Mouse (Mus musculus) bone marrow, adult 2 months (tissue): ENCODE data around the gene Dnajc11. TPM values are rescaled to one million over a fixed set of nuclear protein-coding genes. Genes with fewer than 3 reads are reported as not detected.

Experiments
- H3K27ac ChIP-seq: fragments of 200-500 bp; 2 replicates; pipeline ENCODE4 v1.5.1; 2012; ENCODE audit warnings: low read depth, mild to moderate bottlenecking, control low read depth, inconsistent platforms, low read length; ENCODE audit not compliant: control insufficient read depth, poor library complexity, insufficient read depth
- H3K4me1 ChIP-seq: fragments of 200-500 bp; 2 replicates; pipeline ENCODE4 v1.6.1; 2011; ENCODE audit warnings: low read length; ENCODE audit not compliant: control insufficient read depth, insufficient read depth
- H3K4me3 ChIP-seq: fragments of 200-500 bp; replicated peaks from 2 replicates; pipeline ENCODE3; 2011; ENCODE audit warnings: mild to moderate bottlenecking, low read depth, low read length, control low read depth; ENCODE audit not compliant: control insufficient read depth
- CTCF ChIP-seq: fragments of 200-500 bp; IDR thresholded peaks from 2 replicates; pipeline ENCODE4 v1.5.1; 2011; ENCODE audit warnings: low read length, control low read depth; ENCODE audit not compliant: control insufficient read depth, insufficient read depth
- POLR2A ChIP-seq: fragments of 200-500 bp; IDR thresholded peaks from 2 replicates; pipeline ENCODE4 v1.6.1; 2011; ENCODE audit warnings: low read depth, mild to moderate bottlenecking, control low read depth, low read length, borderline replicate concordance; ENCODE audit not compliant: control insufficient read depth
- WGBS: fragments of 180-500 bp; shearing (Covaris S2); methylation state at CpG from one replicate; pipeline ENCODE4 v1.1.7; 2018; 5-methylcytosine and 5-hydroxymethylcytosine counted together
- polyA plus RNA-seq: library from polyadenylated mRNA; stranded (reverse); fragments of >200 nt; gene quantifications from 2 replicates; pipeline ENCODE4 v1.2.4, GENCODE M21; 2011; ENCODE audit warnings: low replicate concordance; ENCODE audit not compliant: missing spikeins, insufficient read depth, insufficient read length

Dnajc11 gene
- polyA plus RNA-seq, 1 experiment = 79.8 TPM

DNA sequence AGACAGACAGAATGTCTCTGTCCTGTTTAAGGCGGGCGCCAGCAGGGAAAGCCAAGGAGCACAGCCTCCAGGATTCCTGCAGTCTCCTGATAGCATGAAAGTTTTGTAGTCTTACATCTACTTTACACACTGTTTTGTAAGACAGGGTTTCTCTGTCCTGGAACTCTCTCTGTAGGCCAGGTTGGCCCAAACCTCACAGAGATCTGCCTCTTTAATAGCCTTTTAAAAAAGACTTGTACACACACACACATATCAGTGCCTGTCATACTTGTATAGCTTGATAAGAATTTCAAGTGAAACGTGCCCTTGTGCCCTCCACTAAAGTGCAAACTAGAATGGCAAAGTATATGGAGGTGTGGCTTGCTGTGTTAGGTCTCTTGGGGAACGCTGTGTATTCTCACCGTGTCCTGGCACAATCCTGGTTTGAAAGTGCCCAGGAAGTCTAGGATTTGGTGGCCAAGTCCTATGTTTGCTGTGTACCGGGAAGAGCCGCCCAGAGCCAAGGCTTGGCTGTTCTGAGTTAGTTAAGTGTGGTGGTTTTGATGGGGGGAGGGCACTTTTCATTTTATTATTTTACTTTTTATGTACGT lies 77.8 kb downstream of the Dnajc11 start:
- 66% methylated on average over 8 of the region's 8 CpGs for WGBS
- Histone ChIP-seq H3K27ac (no peak overlapping the region), H3K4me3 (no peak overlapping the region), H3K4me1 (no peaks in the 10 kb centered on the region)
- TF ChIP-seq POLR2A = no peak
- no peak for TF ChIP-seq CTCF

DNA sequence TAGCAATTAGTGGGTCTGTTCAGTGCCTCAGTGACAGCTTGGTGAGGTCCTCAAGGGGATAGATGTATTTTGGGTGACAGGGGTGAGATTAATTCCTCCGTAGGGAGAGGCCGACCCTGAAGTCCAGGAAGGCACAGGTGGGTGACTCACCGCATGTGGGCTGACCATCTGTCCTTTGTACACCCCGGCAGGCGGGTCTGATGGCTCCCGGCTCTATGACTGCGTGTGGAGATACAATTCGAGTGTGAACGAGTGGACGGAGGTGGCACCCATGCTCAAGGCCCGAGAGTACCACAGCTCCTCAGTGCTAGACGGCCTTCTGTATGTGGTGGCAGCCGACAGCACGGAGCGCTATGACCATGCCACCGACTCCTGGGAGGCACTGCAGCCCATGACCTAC lies 78.6 kb downstream of the Dnajc11 start:
- Histone ChIP-seq H3K4me1 (no peaks in the 10 kb centered on the region), H3K4me3 (no peak overlapping the region), H3K27ac (no peak overlapping the region)
- TF ChIP-seq CTCF (no peak), POLR2A (no peak; the same call in 1 of the 2 replicates)
- WGBS = 91% methylated on average over 16 of the region's 16 CpGs

DNA sequence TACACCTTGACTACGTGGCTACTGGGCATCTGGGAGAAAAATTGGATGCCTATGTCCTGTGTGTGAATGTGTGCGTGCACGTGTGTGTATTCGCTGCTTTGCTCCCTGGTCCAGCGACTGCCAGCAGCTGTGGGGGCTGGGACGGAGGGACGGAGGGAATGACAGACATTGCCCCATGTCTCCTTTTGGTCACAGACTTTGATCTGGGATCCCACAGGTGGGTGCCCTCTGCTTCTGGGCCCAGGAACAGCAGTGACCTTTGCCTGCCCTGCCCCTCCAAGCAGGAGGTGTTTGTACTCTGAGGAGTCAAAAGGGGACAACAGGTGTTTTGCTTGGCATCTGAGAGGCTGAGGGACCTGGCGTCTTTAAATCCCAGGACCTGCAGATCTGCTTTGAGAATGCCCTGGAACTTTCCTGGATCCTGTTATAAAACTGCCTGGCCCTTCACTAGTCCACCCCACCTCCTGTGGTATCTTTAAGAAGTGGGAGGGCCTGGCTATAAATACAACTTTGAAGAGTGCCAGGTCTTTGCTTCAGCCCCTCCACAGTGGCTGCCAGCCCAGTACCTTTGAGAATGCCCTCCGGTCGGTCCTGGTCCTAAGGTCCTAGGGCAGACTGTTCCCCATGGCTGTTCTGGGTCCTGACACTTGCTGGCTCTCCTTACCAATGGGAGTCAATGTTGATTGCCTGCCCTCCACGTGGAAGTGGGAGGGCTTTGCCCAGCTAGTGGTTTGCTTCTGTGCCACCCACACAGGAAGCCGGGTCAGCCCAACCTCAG lies 79.7 kb downstream of the Dnajc11 start:
- Histone ChIP-seq H3K4me1 (no peaks in the 10 kb centered on the region), H3K4me3 (no peak overlapping the region), H3K27ac (no peak overlapping the region)
- 70% methylated on average over 12 of the region's 12 CpGs for WGBS
- TF ChIP-seq CTCF (no peak), POLR2A (no peak)

DNA sequence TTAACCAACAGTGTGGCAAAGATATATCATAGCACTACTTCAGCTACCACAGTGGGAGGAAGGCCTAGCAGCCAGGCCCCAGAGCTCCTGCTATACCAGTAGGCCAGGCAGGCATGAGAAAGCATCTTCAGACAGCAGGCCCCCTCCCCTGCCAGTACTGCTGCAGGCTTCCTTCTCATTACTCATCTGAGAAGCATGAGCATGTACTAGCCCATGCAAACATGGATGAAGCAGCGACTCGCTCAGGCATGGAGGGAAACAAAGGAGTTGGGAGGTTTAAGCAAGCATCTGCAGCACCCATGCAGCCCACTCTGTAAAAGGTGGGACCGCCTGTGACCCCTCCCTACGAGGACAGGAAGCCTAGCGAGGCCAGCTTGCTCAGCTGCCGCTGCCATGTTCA lies 85.6 kb downstream of the Dnajc11 start:
- Histone ChIP-seq H3K4me1 (no peaks in the 10 kb centered on the region), H3K27ac (no peak overlapping the region), H3K4me3 (no peak overlapping the region)
- WGBS = 86% methylated on average over 6 of the region's 6 CpGs
- no peak for TF ChIP-seq CTCF
- TF ChIP-seq POLR2A = no peak

DNA sequence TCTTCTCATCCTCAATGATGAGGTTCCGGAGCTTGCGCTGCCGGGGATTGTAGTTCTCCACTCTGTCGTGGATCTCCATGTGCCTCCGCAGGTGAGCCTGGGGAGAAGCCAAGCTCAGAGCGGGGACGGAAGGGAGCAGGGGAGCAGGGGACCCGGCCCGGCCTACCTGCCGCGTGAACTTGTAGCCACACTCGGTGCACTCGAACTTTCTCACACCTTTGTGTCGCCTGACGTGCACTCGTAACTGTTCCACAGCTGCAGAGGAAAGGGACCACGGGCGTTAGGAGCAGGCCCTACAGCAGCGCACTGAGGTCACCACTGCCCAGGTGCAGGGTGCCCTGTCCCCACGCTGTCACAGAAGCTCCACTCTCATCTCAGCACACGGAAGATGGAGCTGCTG lies 86.5 kb downstream of the Dnajc11 start:
- Histone ChIP-seq H3K27ac (no peak overlapping the region), H3K4me1 (no peaks in the 10 kb centered on the region), H3K4me3 (no peak overlapping the region)
- 91% methylated on average over 21 of the region's 21 CpGs for WGBS
- TF ChIP-seq POLR2A = no peak
- no peak for TF ChIP-seq CTCF

DNA sequence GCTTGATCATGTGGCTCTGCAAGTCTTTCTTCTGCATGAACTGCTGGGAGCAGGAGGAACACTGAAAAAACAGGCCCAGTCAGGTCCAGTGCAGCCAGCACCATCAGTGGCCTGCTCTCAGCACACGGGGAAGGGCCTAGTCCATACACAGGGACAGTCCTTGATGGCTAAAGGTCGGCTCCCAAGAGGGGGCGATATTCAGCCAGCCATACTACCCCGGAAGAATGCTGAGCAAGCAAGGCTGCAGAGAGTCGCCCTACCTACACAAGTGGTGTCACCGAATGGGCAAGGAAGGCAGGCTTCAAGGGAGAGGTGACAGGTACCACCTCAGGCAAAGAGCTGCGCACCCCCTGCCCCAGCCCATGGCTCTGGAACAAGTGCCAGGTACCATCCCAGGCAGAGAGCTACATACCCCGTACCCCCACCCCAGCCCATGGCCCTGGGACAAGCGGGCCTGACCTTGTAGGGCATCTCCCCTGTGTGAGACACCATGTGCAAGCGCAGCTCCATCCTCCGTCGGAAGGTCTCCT lies 88.1 kb downstream of the Dnajc11 start:
- no peak for TF ChIP-seq POLR2A
- 0 out of 2 replicates have a peak, but pooled peaks have one; percentile 1 for TF ChIP-seq CTCF
- Histone ChIP-seq H3K4me3 (no peak overlapping the region), H3K27ac (no peak overlapping the region), H3K4me1 (peaks cover 2% of the 10 kb centered on the region)
- WGBS = 84% methylated on average over 12 of the region's 12 CpGs

DNA sequence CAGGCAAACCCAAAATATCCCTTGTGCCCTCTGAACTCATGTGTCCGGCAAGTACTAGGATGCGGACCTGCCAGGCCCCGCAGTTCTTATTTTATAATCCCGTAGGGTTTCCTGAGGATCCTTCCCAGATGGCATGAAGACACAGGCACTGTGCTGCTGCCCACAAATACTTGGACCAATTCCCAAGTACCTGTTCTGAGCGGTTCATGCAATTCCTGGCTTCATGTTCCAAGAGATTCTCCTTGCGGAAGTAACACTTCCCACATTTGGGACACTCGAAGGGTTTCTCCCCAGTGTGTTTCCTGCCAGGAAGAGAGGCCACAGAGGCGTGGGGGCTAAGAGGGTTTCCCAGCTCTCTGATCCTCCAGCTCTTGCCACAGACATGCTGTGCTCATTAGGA lies 89.0 kb downstream of the Dnajc11 start:
- 85% methylated on average over 8 of the region's 8 CpGs for WGBS
- Histone ChIP-seq H3K4me1 (peaks cover 2% of the 10 kb centered on the region), H3K4me3 (no peak overlapping the region), H3K27ac (no peak overlapping the region)
- TF ChIP-seq CTCF (no peak), POLR2A (no peak)

DNA sequence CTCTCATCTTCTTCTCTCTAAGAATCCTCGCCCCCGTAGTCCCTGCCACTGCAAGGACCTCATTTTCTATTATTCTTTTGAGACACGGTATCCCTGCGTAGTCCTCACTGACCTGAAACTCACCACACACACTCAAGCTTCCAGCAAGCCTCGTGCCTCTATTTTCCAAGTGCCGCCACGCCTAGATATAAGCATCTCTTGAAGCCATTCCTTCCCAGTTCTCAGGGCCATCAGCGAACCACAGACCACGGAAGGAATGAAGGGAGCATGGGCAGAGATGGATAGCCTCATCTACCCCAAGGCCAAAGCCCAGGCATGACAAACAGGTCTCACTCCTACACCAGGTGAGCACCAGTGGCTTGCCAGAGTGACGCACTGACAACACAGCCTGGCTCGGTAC lies 91.0 kb downstream of the Dnajc11 start:
- TF ChIP-seq CTCF (no peak), POLR2A (no peak)
- no peak overlapping the region for H3K4me3 ChIP-seq
- WGBS = 86% methylated on average over 11 of the region's 11 CpGs
- no peak overlapping the region for H3K27ac ChIP-seq
- peaks cover 2% of the 10 kb centered on the region for H3K4me1 ChIP-seq
